20 mouse cellular contexts compared by ENCODE assay signal in the genomic region with DNA sequence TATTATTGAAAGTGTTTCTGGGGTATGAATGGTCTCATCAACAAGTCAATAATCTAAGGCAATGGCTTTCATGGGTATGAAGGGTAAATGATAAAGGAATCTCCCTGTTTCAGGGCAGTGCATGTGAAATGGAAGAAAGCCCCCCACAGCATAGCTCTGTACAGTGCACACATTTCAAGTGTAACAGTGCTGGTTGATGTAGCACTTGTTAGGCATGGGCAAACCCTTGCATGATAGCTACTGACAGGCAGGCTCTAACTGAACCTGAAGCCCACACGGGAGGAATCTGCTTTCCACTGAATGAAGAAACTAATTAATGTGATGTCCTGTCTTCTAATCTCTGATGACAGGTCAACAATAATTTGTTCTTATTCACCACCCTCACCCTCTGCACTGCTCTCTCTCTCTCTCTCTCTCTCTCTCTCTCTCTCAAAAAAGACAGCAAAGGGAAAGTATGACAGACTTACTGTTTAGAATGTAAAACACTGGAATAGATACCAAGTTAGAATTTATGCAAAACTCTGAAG.
"Had no signal": no experiment of that assay in that cellular context is flagged by ENCODE, and none has a peak within 500 bp of the region (broad histone marks: within the 10 kb centered on the region; RNA-seq: fewer than 3 reads in every experiment).

No protein-coding gene starts in this region.

- H3K9me3 ChIP-seq: intestine, embryonic 15.5 days; kidney, embryonic 15.5 days; limb, embryonic 12.5 days; limb, embryonic 15.5 days; neural tube, embryonic 12.5 days; neural tube, embryonic 15.5 days had no signal

- H3K9ac ChIP-seq: intestine, embryonic 15.5 days; kidney, embryonic 15.5 days; limb, embryonic 12.5 days; limb, embryonic 15.5 days; liver, embryonic 14.5 days; liver, postnatal 0 days; lung, embryonic 14.5 days; neural tube, embryonic 12.5 days; neural tube, embryonic 15.5 days had no signal

- DNase-seq: kidney, adult 11 months; kidney, adult 8-10 months; kidney, postnatal 10 days; kidney, postnatal 36 days; layer of hippocampus, postnatal 36 days; liver, postnatal 0 days; lung, embryonic 14.5 days; thymus, adult 18-20 months; thymus, postnatal 36 days had no signal

- ATAC-seq: intestine, embryonic 15.5 days; liver, postnatal 0 days; lung, postnatal 0 days had no signal

- H3K4me2 ChIP-seq: intestine, embryonic 15.5 days; kidney, embryonic 15.5 days; limb, embryonic 12.5 days; limb, embryonic 15.5 days; liver, embryonic 11.5 days; lung, embryonic 14.5 days; neural tube, embryonic 12.5 days; neural tube, embryonic 15.5 days had no signal

- H3K27me3 ChIP-seq: intestine, embryonic 15.5 days; kidney, embryonic 15.5 days; limb, embryonic 12.5 days; limb, embryonic 15.5 days; neural tube, embryonic 12.5 days; neural tube, embryonic 15.5 days had no signal

- H3K4me3 ChIP-seq: intestine, embryonic 15.5 days; kidney, embryonic 15.5 days; left cerebral cortex, adult 2 months; limb, embryonic 12.5 days; limb, embryonic 15.5 days; neural tube, embryonic 12.5 days; neural tube, embryonic 15.5 days had no signal

- H3K27ac ChIP-seq: intestine, embryonic 15.5 days; kidney, embryonic 15.5 days; left cerebral cortex, adult 2 months; limb, embryonic 12.5 days; limb, embryonic 15.5 days; liver, embryonic 14.5 days; macrophage; neural tube, embryonic 12.5 days; neural tube, embryonic 15.5 days had no signal

- H3K4me1 ChIP-seq: intestine, embryonic 15.5 days; kidney, embryonic 15.5 days; limb, embryonic 12.5 days; limb, embryonic 15.5 days; neural tube, embryonic 12.5 days; neural tube, embryonic 15.5 days had no signal

- H3K36me3 ChIP-seq: intestine, embryonic 15.5 days; kidney, embryonic 15.5 days; limb, embryonic 12.5 days; limb, embryonic 15.5 days; neural tube, embryonic 12.5 days; neural tube, embryonic 15.5 days had no signal
